Mouse (Mus musculus) heart, postnatal 4 days (tissue): ENCODE results near the gene Gm17662. TPM values are rescaled to one million over a fixed set of nuclear protein-coding genes. Genes with fewer than 3 reads are reported as not detected.

Experiments
- DNase-seq: peaks from one replicate; pipeline ENCODE4 v3.0.0; 2021
- total RNA-seq, 2 experiments: library from RNA; stranded (reverse); gene quantifications; 2 replicates each; pipeline ENCODE4 v1.2.3; 2021

The Gm17662 gene
- not detected for total RNA-seq

GRCm38 (mm10) chr4:104857029-104857428, at the start of gene Gm17662:
Gene Gm17662, plus strand, starts transcription at chr4:104857329.
- no peak for DNase-seq

GRCm38 (mm10) chr4:104810710-104811286, 46.3 kb upstream of the Gm17662 start:
- DNase-seq = no peak

DNA sequence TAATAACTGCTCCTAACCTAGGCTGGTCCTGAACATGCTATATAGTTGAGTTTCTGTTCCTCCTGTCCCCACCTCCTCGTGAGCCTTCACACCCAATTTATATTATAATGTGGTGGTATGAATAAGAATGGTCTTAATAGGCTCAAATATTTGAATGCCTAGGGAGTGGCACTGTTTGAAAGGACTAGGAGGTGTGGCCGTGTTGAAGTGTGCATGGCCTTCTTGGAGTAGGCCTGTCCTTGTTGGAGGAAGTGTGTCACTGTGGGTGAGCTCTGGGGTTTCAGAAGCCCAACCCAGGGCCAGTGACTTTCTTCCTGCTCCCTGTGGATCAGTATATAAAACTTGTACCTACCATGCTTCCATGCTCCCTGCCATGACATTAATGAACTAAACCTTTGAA, 43.5 kb upstream of the Gm17662 start:
- no peak for DNase-seq

- DNase-seq = no peak
Observed at GRCm38 (mm10) chr4:104816519-104817232, 40.5 kb upstream of the Gm17662 start.

GRCm38 (mm10) chr4:104817509-104817908, 39.6 kb upstream of the Gm17662 start:
- DNase-seq = no peak

- DNase-seq = no peak
Observed at GRCm38 (mm10) chr4:104818986-104819385, 38.1 kb upstream of the Gm17662 start.

- no peak for DNase-seq
Observed at GRCm38 (mm10) chr4:104819891-104820290, 37.2 kb upstream of the Gm17662 start.

DNA sequence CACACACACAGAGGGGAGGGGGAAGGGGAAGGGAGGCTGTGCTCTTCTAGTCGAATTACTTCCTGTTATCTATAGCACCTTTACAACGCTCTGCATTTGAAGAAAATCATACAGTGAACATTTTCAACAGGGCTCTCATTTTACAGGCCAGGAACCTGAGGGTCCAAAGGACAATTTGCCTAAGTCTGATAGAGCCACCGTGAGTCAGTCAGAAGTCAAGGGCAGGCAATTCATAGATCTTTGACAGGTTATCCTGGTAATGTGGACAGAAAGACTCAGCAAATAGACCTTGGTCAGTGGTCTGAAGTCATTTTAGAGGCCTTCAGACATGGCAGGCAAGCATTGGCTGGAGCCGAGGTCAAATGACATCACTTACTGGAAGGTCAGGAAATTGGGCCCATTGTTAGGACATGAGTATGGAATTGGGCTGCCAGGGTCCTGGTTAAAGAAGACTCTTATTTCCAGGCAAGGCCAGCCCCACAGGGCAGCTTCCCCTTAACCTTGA, 33.5 kb upstream of the Gm17662 start:
- no peak for DNase-seq

DNA sequence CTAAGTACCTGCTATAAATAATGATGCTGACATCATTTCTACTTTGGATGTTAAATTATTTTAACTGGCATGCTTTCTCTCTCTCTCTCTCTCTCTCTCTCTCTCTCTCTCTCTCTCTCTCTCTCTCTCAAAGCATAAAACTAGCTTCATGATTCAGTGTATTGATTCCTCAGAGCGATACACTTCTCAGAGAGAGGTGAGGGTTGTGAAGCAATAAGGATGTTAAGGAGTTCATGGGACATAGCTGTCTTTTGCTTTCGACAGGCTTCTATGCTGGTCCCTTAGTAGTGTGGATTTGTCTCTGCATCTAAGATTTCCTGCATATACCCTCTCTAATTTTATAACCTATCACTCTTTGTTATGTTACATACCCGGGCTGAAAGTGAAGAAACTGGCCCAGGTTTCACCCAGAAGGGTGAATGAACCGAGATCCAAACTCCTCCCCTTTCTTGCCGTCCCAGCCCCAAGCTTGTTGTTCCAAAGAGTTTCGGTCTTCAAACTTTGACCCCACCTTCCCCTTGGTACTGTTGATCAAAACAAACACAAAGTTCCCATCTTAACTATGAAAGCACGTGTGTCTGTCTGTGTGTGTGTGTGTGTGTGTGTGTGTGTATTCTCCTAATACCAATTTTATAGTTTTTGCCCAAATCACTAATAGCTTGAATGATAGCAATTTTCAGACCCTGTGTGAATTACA, 32.6 kb upstream of the Gm17662 start:
- no peak for DNase-seq

DNA sequence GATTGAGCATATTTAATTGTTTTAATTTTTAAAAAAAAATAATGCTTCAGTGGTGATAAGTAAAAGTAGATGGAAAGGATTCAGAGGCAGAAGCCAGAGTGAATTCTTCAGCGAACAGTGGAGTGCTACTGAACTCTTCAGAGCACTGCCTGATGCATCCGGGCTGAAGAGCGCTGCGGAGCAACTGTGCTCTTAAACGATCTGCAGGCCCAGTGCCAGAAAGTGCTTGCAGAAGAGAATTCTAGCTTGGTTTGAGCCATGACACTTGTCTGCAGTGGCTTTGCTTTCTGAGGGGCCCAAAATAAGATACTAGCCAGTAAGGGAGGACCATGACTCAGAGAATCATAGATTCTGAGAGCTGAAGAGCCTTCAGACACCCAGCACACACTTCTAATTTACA, 28.2 kb upstream of the Gm17662 start:
- no peak for DNase-seq

- DNase-seq = no peak
Observed at GRCm38 (mm10) chr4:104835096-104835495, 22.0 kb upstream of the Gm17662 start.

GRCm38 (mm10) chr4:104838342-104838741, 18.8 kb upstream of the Gm17662 start:
- no peak for DNase-seq

- no peak for DNase-seq
Observed at GRCm38 (mm10) chr4:104842204-104842603, 14.9 kb upstream of the Gm17662 start.

GRCm38 (mm10) chr4:104843546-104843945, 13.6 kb upstream of the Gm17662 start:
- no peak for DNase-seq

- no peak for DNase-seq
Observed at GRCm38 (mm10) chr4:104855216-104855615, 1.9 kb upstream of the Gm17662 start.

DNA sequence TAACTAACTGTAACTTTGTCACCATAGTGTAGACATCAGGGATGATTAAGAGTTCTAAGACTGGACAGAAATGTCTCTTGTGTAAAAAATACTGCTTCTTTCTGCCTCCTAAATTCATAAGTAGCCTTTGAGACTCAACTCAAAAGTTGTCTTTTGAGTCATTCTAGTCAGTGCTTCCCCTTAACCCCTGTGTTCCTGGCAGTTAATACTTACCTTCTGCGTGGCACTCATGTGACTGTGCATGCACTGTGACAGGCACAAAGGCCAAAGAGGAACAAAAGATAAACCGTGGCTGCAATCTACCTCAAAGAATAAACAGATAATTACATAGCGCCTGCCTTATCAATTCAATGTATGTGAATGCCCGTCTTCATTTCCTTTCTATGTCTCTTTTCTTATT, 694 bp downstream of the Gm17662 start:
- no peak for DNase-seq

DNA sequence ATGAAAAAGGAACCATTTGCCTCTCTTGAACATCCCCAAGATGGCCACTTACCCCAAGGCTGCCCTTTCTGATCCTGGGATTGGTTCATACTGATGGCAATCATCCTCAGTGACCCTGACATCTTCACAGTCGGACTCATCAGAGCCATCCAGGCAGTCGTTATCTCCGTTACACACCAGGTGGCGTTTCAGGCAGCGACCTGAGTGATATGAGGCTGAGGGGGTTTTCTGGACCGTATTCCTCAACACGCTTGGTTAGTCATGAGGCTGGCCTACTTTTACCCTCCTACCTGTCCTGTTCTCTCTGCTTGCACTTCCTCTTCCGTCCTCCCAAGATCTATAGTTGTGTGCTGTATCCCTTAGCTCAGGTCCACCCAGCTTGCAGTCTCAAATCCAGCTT, 4.1 kb downstream of the Gm17662 start:
- no peak for DNase-seq

GRCm38 (mm10) chr4:104864397-104864796, 7.3 kb downstream of the Gm17662 start:
- DNase-seq = no peak

- DNase-seq = no peak
Observed at GRCm38 (mm10) chr4:104869581-104869980, 12.5 kb downstream of the Gm17662 start.

DNA sequence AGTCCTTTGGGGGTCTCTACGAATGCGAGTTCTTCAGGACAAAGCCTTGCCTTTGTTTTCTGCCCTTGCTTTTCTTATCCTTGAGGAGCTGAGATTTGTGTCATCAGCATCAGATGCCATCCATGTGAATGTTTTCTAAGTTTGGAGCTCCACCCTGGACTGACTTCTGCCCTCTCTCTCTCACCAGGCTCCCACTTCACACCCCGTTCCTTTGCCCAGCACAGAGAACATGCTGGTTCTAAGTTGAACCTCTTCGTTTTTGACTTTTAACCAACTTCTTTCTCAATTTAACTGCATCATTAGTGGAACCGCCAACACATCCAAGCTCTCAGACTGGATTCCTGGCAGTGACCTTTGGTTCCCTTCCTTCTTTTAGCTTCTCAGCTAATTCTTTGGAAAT, 13.1 kb downstream of the Gm17662 start:
- no peak for DNase-seq

- no peak for DNase-seq
Observed at GRCm38 (mm10) chr4:104875832-104876231, 18.7 kb downstream of the Gm17662 start.

DNA sequence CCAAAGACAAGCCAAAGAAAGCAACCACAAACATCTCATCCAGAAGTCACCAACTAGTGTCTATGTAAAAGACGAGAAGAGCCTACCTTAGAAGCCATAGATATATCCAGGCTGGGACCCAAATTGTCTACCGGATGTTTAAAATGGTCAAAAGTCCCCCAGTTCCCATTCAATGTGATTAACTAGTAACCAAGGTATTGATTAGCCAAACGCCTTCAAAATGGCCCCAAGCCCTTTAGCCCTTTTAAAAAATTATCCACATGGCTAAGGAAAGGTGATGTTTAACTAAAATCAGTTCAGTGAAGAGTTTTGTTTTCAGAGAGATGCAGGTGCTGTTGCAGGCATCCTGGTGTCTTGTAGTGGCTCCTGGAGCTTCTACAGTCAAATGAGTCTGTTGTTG, 19.2 kb downstream of the Gm17662 start, which contains the start of gene C8a:
Gene C8a, minus strand, starts transcription at position 76 of the 400 bp plus-strand sequence.
- no peak for DNase-seq

DNA sequence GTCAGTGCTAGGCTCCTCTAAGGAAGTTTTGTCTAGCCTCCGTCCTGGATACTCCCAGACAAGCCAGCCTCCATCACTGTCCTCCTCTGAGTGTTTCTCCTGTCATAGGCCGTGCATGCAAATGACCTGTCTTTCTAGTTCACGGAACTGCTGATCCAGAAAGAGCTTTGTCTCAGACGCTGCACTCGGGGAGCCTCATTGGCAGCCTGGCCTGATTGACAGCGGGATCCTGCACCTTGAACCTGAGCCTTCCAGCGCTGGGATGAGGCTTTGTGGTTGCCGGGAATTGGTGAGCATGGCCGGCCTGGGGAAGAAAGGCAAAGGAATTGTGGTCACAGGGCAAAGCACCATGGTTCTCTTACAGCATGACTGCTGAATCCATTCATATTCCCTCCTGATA, 30.4 kb downstream of the Gm17662 start:
- DNase-seq = no peak
